8 mouse cellular contexts compared by ENCODE assay signal in the genomic region with DNA sequence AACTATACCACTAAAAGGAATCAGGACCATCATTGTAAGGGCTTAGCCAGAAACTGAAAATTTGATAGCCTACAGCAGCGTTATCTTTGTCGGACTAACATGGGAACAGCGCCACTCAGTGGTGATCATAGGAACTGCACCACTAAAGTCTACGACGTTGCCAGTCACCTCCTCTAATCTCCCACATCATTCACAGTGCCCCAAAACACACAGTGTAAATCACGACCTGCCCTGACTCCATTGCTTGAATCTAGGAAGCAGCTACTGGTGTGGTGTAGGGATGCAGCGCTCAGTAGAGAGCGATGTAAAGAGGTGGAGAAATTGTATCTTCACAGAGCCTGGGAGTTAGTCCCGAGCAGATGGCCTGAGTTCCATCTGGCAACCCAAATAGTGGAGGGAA. TPM values are rescaled to one million over a fixed set of nuclear protein-coding genes. Genes with fewer than 3 reads are reported as not detected.
A peak's percentile ranks its signal among the peaks of the same experiment; 100 is the strongest.
DNase-seq lines count a peak whose midpoint lies in the region; ATAC-seq and TF ChIP-seq lines count a peak whose summit lies in the region.

No protein-coding gene starts in this region.

- CTCF ChIA-PET in Patski (lab: Charles Lee), result interaction anchor here (0.7 to 2.0 kb wide), 13 partner anchors 10 to 326 kb away, joined by 3 to 7 read pairs (median 4); no protein-coding TSS in a partner anchor

- ATAC-seq in Patski, result peak; percentile 68
- peak; percentile 46 for ATAC-seq in intestine, embryonic 15.5 days

- H3K4me1 ChIP-seq in intestine, embryonic 15.5 days (replicated peaks), result no peaks in the 10 kb centered on the region
- H3K4me1 ChIP-seq in midbrain, embryonic 10.5 days, result peaks cover 8% of the 10 kb centered on the region

- in situ Hi-C loops in Patski (cut with MboI; ENCODE audit: low pct_unique_long_range_greater_than_20kb), result loop anchor here (5.0 to 25.0 kb wide), 7 partner anchors 89 to 919 kb away; a partner anchor contains a TSS

- H3K4me2 ChIP-seq in intestine, embryonic 15.5 days (replicated peaks), result no peak overlapping the region

- no peaks in the 10 kb centered on the region for H3K36me3 ChIP-seq in intestine, embryonic 15.5 days
- H3K36me3 ChIP-seq in midbrain, embryonic 10.5 days, result no peaks in the 10 kb centered on the region

- intact Hi-C loops in left cerebral cortex, postnatal 10 days (cut with DNase I), result loop anchor here (2.0 to 10.0 kb wide), 4 partner anchors 94 to 917 kb away; no protein-coding TSS in a partner anchor

- H3K27me3 ChIP-seq in Patski, result no peaks in the 10 kb centered on the region
- H3K27me3 ChIP-seq in intestine, embryonic 15.5 days (replicated peaks), result no peaks in the 10 kb centered on the region; the same call in 1 of the 2 replicates
- peaks cover 31% of the 10 kb centered on the region for H3K27me3 ChIP-seq in midbrain, embryonic 10.5 days (ENCODE audit: low read depth, poor library complexity, severe bottlenecking)

- H3K4me3 ChIP-seq in intestine, embryonic 15.5 days (replicated peaks), result no peak overlapping the region
- no peak overlapping the region for H3K4me3 ChIP-seq in midbrain, embryonic 10.5 days

- H3K27ac ChIP-seq in intestine, embryonic 15.5 days, result no peak overlapping the region
- no peak overlapping the region for H3K27ac ChIP-seq in midbrain, embryonic 10.5 days (replicated peaks)

- WGBS in intestine, embryonic 15.5 days, result 11% methylated on average over 9 of the region's 9 CpGs
- 13% methylated on average over 9 of the region's 9 CpGs for WGBS in midbrain, embryonic 10.5 days

- DNase-seq in Patski (ENCODE audit: low read depth, low spot score), result no peak
- DNase-seq in cerebellum, adult 9-11 months, result peak; percentile 71
- peak; percentile 49 to 86 for DNase-seq in frontal cortex, postnatal 14 days (ENCODE audit: low spot score in 2 of 2)
- DNase-seq in left cerebral cortex, postnatal 10 days (ENCODE audit: extremely low spot score in 1 of 2, low spot score in 2 of 2), result peak; percentile 75 to 81
- peak; percentile 75 for DNase-seq in midbrain, embryonic 10.5 days (ENCODE audit: low spot score)
- DNase-seq in skeletal muscle tissue, adult 2 months (ENCODE audit: low read depth, low spot score), result peak; percentile 58
- peak; percentile 46 for DNase-seq in yolk sac, embryonic 10.5 days (ENCODE audit: low spot score)

- no peak overlapping the region for H3K9ac ChIP-seq in intestine, embryonic 15.5 days

- peak; percentile 87 for TF ChIP-seq CTCF in Patski (IDR thresholded peaks at IDR 0.05)

- POLR2A ChIA-PET in Patski (lab: Charles Lee), result no interaction called here

- H3K9me3 ChIP-seq in intestine, embryonic 15.5 days, result no peaks in the 10 kb centered on the region
- H3K9me3 ChIP-seq in midbrain, embryonic 10.5 days (replicated peaks), result no peaks in the 10 kb centered on the region

RNA-seq across cellular contexts. Expression of a gene that starts 5.5 kb away (rescaled TPM):
- 57.9 TPM for polyA plus RNA-seq in Patski (2021)
- polyA plus RNA-seq in intestine, embryonic 15.5 days (2015; fragmentation: Nextera tagmentation; extraction: Ambion mirVana), result 46.0 and 50.8 TPM in 2 replicates
- total RNA-seq in left cerebral cortex, postnatal 10 days (2021), result 10 to 100 TPM; 14.7 to 15.0 TPM
- polyA plus RNA-seq in midbrain, embryonic 10.5 days (2016; fragmentation: Nextera tagmentation; extraction: Ambion mirVana), result 18.0 and 19.7 TPM in 2 replicates

RNA-seq across cellular contexts. Expression of a gene that starts 46.1 kb away (rescaled TPM):
- 0.15 TPM for polyA plus RNA-seq in Patski (2021)
- not detected in 2 replicates for polyA plus RNA-seq in intestine, embryonic 15.5 days (2015; fragmentation: Nextera tagmentation; extraction: Ambion mirVana)
- not detected for total RNA-seq in left cerebral cortex, postnatal 10 days (2021)
- polyA plus RNA-seq in midbrain, embryonic 10.5 days (2016; fragmentation: Nextera tagmentation; extraction: Ambion mirVana), result not detected in 2 replicates
